Mouse (Mus musculus) CH12.LX (cell line): ENCODE data around the gene Myo9b.

Experiments
- CTCF ChIP-seq, 2 experiments: IDR thresholded peaks in 1 of 2; conservative IDR thresholded peaks in 1 of 2; 2 replicates each; pipeline ENCODE4 v1.5.1; 2011 to 2012; ENCODE audit warnings: low read depth in 2 of 2, low read length in 2 of 2, improper control_type of control experiment in 1 of 2, inconsistent platforms in 1 of 2, mild to moderate bottlenecking in 1 of 2, moderate library complexity in 1 of 2
- E2F4 ChIP-seq: IDR thresholded peaks from 2 replicates; pipeline ENCODE4 v1.6.1; 2011; ENCODE audit warnings: low read depth, low read length, improper control_type of control experiment; ENCODE audit not compliant: insufficient replicate concordance
- ETS1 ChIP-seq: conservative IDR thresholded peaks from 2 replicates; pipeline ENCODE4 v1.6.1; 2012; ENCODE audit warnings: low read depth, mild to moderate bottlenecking, inconsistent platforms, low read length, improper control_type of control experiment, moderate library complexity
- MAX ChIP-seq: IDR thresholded peaks from 2 replicates; pipeline ENCODE4 v1.6.1; 2011; ENCODE audit warnings: low read length, improper control_type of control experiment
- MYC ChIP-seq: IDR thresholded peaks from 2 replicates; pipeline ENCODE4 v1.6.1; 2011; ENCODE audit warnings: low read depth, mild to moderate bottlenecking, improper control_type of control experiment, low read length
- NELFE ChIP-seq: IDR thresholded peaks from 2 replicates; pipeline ENCODE4 v1.6.1; 2011; ENCODE audit warnings: low read depth, low read length, improper control_type of control experiment
- POLR2A ChIP-seq: IDR thresholded peaks from 2 replicates; pipeline ENCODE4 v1.6.1; 2011; ENCODE audit warnings: low read depth, mild to moderate bottlenecking, improper control_type of control experiment, low read length

DNA sequence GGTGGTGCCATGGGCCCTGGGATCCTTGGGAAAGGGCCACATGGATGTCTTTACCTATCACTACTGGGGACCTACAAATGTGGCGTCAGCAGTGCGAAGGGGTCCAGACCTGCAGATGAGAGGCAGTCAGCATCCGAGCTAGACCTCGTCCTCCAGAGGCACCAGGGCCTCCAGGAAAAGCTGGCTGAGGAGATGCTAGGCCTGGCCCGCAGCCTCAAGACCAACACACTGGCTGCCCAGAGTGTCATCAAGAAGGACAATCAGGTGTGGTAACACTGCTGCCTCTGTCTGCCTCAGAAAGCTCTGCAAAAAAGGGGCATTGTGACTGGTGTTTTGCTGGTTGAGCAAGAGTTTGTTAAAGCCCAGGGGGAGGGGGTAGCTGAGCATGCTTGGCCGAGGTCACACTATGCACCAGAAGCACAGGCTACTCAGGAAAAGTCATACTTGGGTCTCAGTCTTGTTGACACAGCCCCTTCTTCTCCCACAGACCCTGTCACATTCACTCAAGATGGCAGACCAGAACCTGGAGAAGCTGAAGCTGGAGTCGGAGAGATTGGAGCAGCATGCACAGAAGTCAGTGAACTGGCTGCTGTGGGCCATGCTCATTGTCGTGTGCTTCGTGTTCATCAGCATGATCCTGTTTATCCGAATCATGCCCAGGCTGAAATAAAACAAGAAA, 96.7 kb downstream of the Myo9b start:
- TF ChIP-seq POLR2A (no peak), CTCF (conservative IDR thresholded peaks at IDR 0.05 in 1 of 2, IDR thresholded peaks at IDR 0.05 in 1 of 2; ENCODE audit: low read depth in 2 of 2, low read length in 2 of 2) (no peak), E2F4 (no peak), MAX (no peak), ETS1 (no peak), NELFE (no peak), MYC (no peak)
